Mouse (Mus musculus): ENCODE data around the gene Tcam1. TPM values are rescaled to one million over a fixed set of nuclear protein-coding genes. Genes with fewer than 3 reads are reported as not detected.

Gene Tcam1
- polyA plus RNA-seq, 1 experiment from 2014 or later, result 0.06 TPM

DNA sequence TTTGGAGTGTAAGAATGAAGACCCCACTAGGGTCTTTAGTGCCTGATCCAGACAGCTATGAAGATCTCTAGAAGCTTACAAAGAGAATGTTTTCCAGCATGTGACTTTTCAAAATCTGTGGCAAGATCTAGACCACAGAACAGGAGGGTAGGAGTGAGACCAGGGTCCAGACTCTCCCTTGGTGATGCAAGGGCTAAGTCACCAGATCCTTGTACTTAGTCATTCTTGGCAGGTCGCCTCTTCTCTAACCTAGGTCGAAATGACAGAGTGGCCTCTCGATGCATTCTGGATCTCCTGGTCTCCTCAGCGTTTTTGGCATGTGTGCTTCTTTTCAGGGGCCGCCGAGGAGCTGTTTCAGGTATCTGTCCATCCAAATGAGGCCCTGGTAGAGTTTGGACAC lies 6.0 kb downstream of the Tcam1 start:
- DNase-seq (ENCODE audit: low spot score), result no peak
- Histone ChIP-seq H3K36me3 (no peaks in the 10 kb centered on the region), H3K27ac (replicated peaks) (no peak overlapping the region), H3K9me3 (replicated peaks) (no peaks in the 10 kb centered on the region), H3K4me3 (no peak overlapping the region), H3K4me1 (peaks cover 6% of the 10 kb centered on the region), H3K27me3 (ENCODE audit: low read depth, poor library complexity, severe bottlenecking) (peaks cover 9% of the 10 kb centered on the region)
- WGBS, result 92% methylated on average over 6 of the region's 6 CpGs

DNA sequence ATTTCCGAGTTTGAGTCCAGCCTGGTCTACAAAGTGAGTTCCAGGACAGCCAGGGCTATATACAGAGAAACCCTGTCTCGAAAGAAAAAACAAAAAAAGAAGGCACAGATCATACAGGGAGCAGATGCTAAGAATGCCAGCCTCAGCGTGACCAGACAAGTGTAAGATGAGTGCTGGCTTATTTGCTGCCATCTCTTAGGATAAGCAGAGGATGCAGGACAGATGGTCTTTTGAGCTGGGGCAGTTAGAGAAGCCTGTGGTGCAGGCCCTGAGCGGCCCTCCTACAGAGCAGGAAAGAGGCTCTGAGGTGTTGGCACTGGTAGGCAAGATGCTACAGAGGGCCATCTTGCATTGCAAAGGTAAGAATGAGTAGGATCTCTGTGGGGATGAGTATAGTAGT lies 6.9 kb downstream of the Tcam1 start:
- H3K9me3 ChIP-seq (replicated peaks), result no peaks in the 10 kb centered on the region
- no peak for DNase-seq (ENCODE audit: low spot score)
- H3K4me1 ChIP-seq, result peaks cover 6% of the 10 kb centered on the region
- 83% methylated on average over 4 of the region's 4 CpGs for WGBS
- H3K27me3 ChIP-seq (ENCODE audit: low read depth, poor library complexity, severe bottlenecking), result no peaks in the 10 kb centered on the region; the same call in 1 of the 2 replicates
- H3K27ac ChIP-seq (replicated peaks), result no peak overlapping the region
- no peaks in the 10 kb centered on the region for H3K36me3 ChIP-seq
- no peak overlapping the region for H3K4me3 ChIP-seq

DNA sequence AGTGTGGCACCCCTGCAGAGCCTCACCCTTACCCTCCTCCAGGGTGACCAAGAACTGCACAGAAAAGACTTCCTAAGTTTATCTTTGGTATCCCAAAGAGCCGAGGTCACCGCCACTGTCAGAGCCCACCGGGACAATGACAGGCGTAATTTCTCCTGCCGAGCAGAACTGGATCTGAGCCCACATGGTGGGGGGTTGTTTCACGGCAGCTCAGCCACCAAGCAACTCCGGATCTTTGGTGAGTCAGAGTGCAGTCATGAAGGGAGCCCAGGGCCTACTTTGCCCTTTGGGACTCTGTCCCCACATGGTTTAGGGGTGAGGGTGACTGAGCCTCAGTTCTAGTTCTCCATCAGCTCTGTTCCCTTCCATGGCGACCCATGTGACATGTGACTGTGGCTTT lies 7.7 kb downstream of the Tcam1 start:
- DNase-seq (ENCODE audit: low spot score), result no peak
- H3K9me3 ChIP-seq (replicated peaks), result no peaks in the 10 kb centered on the region
- H3K27ac ChIP-seq (replicated peaks), result no peak overlapping the region
- WGBS, result 74% methylated on average over 8 of the region's 8 CpGs
- H3K4me3 ChIP-seq, result no peak overlapping the region
- peaks cover 6% of the 10 kb centered on the region for H3K4me1 ChIP-seq
- H3K36me3 ChIP-seq, result no peaks in the 10 kb centered on the region
- H3K27me3 ChIP-seq (ENCODE audit: low read depth, poor library complexity, severe bottlenecking), result no peaks in the 10 kb centered on the region; the same call in 1 of the 2 replicates

DNA sequence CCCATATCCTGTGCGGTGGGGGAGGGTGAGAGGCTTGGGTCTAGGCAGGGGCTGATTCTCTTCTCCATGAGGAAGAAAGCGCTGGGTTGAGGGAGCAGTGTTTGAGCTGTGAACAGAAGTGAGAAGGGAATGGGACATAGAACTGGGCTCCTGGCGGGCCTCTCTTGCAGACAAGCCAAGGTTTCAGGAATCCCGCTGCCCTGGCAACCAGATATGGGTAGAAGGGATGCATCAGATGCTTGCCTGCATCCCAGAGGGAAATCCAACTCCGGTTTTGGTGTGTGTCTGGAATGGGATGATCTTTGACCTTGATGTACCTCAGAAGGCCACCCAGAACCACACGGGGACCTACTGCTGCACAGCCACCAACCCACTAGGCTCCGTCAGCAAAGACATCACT lies 9.7 kb downstream of the Tcam1 start:
- WGBS, result 83% methylated on average over 7 of the region's 7 CpGs
- no peaks in the 10 kb centered on the region for H3K36me3 ChIP-seq
- H3K4me3 ChIP-seq, result no peak overlapping the region
- H3K4me1 ChIP-seq, result peaks cover 6% of the 10 kb centered on the region
- H3K27me3 ChIP-seq (ENCODE audit: low read depth, poor library complexity, severe bottlenecking), result no peaks in the 10 kb centered on the region; the same call in 1 of the 2 replicates
- no peaks in the 10 kb centered on the region for H3K9me3 ChIP-seq (replicated peaks)
- H3K27ac ChIP-seq (replicated peaks), result no peak overlapping the region
- no peak for DNase-seq (ENCODE audit: low spot score)

GRCm38 (mm10) chr11:106286987-106287386 lies 10.5 kb downstream of the Tcam1 start:
- no peak overlapping the region for H3K27ac ChIP-seq (replicated peaks)
- DNase-seq (ENCODE audit: low spot score), result no peak
- no peaks in the 10 kb centered on the region for H3K36me3 ChIP-seq
- peaks cover 3% of the 10 kb centered on the region for H3K4me1 ChIP-seq
- H3K4me3 ChIP-seq, result no peak overlapping the region
- no peaks in the 10 kb centered on the region; the same call in 1 of the 2 replicates for H3K27me3 ChIP-seq (ENCODE audit: low read depth, poor library complexity, severe bottlenecking)
- 77% methylated on average over 11 of the region's 11 CpGs for WGBS
- H3K9me3 ChIP-seq (replicated peaks), result no peaks in the 10 kb centered on the region

DNA sequence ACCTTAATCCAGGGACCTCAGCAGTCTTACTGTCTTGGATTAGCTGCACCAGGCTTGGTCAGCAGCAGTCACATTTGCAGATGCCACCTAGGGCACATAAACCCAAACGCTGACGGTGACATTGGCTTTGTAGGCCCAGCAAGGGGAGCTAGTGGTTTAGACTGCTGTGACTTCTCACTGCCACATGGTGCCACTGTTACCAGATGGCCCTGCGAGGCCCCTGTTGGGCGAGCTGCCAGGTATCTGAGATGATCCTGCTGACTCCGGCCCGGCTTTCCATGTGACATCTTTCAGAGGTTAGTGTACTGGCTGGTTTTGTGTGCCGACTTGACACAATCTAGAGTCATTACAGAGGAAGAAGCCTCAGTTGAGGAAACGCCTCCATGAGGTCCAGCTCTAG lies 12.9 kb downstream of the Tcam1 start:
- no peak for DNase-seq (ENCODE audit: low spot score)
- WGBS, result 77% methylated on average over 8 of the region's 8 CpGs

GRCm38 (mm10) chr11:106290376-106290775 lies 13.9 kb downstream of the Tcam1 start:
- 96% methylated on average over 5 of the region's 5 CpGs for WGBS
- H3K36me3 ChIP-seq, result no peaks in the 10 kb centered on the region

More for the DNA sequence above, 12.9 kb downstream of the Tcam1 start:
- Histone ChIP-seq H3K27me3 (ENCODE audit: low read depth, poor library complexity, severe bottlenecking) (no peaks in the 10 kb centered on the region), H3K36me3 (no peaks in the 10 kb centered on the region), H3K27ac (replicated peaks) (no peak overlapping the region), H3K4me3 (no peak overlapping the region), H3K9me3 (replicated peaks) (no peaks in the 10 kb centered on the region), H3K4me1 (no peaks in the 10 kb centered on the region)

GRCm38 (mm10) chr11:106291861-106292260 lies 15.4 kb downstream of the Tcam1 start:
- Histone ChIP-seq H3K4me1 (no peaks in the 10 kb centered on the region), H3K9me3 (replicated peaks) (no peaks in the 10 kb centered on the region), H3K27me3 (ENCODE audit: low read depth, poor library complexity, severe bottlenecking) (no peaks in the 10 kb centered on the region), H3K4me3 (no peak overlapping the region), H3K27ac (replicated peaks) (no peak overlapping the region), H3K36me3 (no peaks in the 10 kb centered on the region)
- 90% methylated on average over 2 of the region's 2 CpGs for WGBS
- no peak for DNase-seq (ENCODE audit: low spot score)

More at GRCm38 (mm10) chr11:106290376-106290775, 13.9 kb downstream of the Tcam1 start:
- DNase-seq (ENCODE audit: low spot score), result no peak
- Histone ChIP-seq H3K27ac (replicated peaks) (no peak overlapping the region), H3K4me3 (no peak overlapping the region), H3K4me1 (no peaks in the 10 kb centered on the region), H3K27me3 (ENCODE audit: low read depth, poor library complexity, severe bottlenecking) (no peaks in the 10 kb centered on the region), H3K9me3 (replicated peaks) (no peaks in the 10 kb centered on the region)

DNA sequence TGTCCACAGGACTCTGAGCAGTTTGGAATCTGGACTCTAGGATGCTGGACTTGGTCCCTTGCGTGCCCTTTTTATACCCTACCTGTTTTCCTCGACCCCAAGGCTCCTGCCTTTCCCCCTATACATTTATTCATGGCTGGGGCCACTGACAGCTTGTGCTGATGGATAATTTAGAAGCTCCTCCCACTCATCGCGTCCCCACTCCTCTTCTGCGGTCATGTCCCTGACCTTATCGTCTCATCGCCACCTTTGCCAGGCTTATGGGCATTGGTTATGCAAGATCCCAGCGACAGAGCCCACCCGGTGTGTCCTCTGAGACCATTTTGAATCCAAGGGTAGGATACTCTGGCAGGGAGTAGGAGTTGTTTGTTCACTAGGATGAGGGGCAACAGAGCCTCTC lies 25.3 kb downstream of the Tcam1 start, which contains the start of gene Gh:
Gh (minus strand) TSS at position 101 of the 400 bp plus-strand sequence.
- WGBS, result 83% methylated on average over 9 of the region's 9 CpGs
- H3K36me3 ChIP-seq, result no peaks in the 10 kb centered on the region
- H3K27ac ChIP-seq (replicated peaks), result no peak within 1 kb of the TSS
- H3K4me3 ChIP-seq, result no peak within 1 kb of the TSS
- no peaks in the 10 kb centered on the region; the same call in 1 of the 2 replicates for H3K9me3 ChIP-seq (replicated peaks)
- H3K4me1 ChIP-seq, result no peaks in the 10 kb centered on the region
- no peaks in the 10 kb centered on the region for H3K27me3 ChIP-seq (ENCODE audit: low read depth, poor library complexity, severe bottlenecking)
- DNase-seq (ENCODE audit: low spot score), result no peak

DNA sequence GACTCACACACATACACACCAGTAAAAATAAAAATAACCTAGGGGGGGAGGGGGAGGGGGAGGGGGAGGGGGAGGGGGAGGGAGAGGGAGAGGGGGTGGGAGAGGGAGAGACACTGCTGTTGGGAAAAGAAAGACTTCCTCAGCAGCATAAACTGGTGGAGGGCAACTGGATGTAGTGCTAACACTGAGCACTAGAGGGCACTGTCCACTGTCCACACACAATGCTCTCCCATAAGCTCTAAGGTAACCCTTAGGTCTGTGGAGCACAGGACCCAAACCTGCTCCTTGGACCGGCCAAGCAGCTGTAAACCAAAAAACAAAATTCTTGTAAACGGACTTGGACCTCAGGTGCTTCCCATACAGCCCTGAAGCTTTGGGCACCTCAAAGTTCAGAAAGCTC lies 26.2 kb downstream of the Tcam1 start:
- no peak overlapping the region for H3K27ac ChIP-seq (replicated peaks)
- H3K9me3 ChIP-seq (replicated peaks), result no peaks in the 10 kb centered on the region; the same call in 1 of the 2 replicates
- DNase-seq (ENCODE audit: low spot score), result peak; percentile 71
- H3K4me3 ChIP-seq, result no peak overlapping the region
- no peaks in the 10 kb centered on the region for H3K27me3 ChIP-seq (ENCODE audit: low read depth, poor library complexity, severe bottlenecking)
- no peaks in the 10 kb centered on the region for H3K36me3 ChIP-seq
- H3K4me1 ChIP-seq, result no peaks in the 10 kb centered on the region
- 24% methylated on average over 2 of the region's 2 CpGs for whole genome bisulfite sequencing

DNA sequence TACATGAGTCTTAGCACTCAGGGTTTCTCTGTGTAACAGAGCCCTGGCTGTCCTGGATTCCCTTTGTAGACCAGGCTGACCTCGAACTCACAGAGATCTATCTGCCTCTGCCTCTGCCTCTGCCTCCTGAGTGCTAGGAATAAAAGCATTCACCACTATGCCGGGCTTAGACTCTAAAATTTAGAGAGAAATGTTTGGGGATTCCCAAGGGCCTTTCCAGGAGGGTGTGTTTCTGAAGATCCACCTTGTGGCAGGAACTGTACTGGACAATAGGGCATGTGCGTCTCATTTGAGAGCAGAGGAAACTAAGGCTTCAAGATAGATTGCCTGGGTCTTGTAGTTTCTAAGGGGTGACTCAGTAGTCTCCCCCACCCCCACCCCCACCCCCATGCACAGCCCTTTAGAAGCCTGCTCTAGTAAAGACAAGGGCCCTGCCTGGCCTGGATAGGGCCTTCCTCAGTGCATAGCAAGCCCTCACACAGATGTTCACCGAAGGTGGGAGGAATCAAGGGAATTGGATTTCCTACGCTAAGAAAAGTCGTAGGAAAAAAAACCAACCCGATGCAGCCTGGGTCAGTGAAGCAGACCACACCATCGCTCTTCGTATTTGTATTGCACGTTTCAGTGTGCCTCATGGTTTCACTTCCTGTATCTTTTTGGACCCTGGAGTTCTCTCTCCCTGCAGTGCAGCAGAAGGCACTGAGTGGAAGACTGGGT lies 29.0 kb downstream of the Tcam1 start:
- Histone ChIP-seq H3K9me3 (replicated peaks) (no peaks in the 10 kb centered on the region), H3K36me3 (no peaks in the 10 kb centered on the region), H3K27me3 (ENCODE audit: low read depth, poor library complexity, severe bottlenecking) (no peaks in the 10 kb centered on the region), H3K27ac (replicated peaks) (no peak overlapping the region), H3K4me3 (no peak overlapping the region), H3K4me1 (no peaks in the 10 kb centered on the region)
- no peak for DNase-seq (ENCODE audit: low spot score)
- 82% methylated on average over 10 of the region's 10 CpGs for WGBS

- Histone ChIP-seq H3K9me3 (replicated peaks) (no peaks in the 10 kb centered on the region), H3K4me1 (no peaks in the 10 kb centered on the region), H3K27ac (replicated peaks) (no peak overlapping the region), H3K27me3 (ENCODE audit: low read depth, poor library complexity, severe bottlenecking) (no peaks in the 10 kb centered on the region), H3K4me3 (no peak overlapping the region), H3K36me3 (no peaks in the 10 kb centered on the region)
- 89% methylated on average over 3 of the region's 3 CpGs for WGBS
- DNase-seq (ENCODE audit: low spot score), result no peak
Observed at GRCm38 (mm10) chr11:106306065-106306385, 29.6 kb downstream of the Tcam1 start.

- Histone ChIP-seq H3K4me1 (no peaks in the 10 kb centered on the region), H3K36me3 (no peaks in the 10 kb centered on the region), H3K27me3 (ENCODE audit: low read depth, poor library complexity, severe bottlenecking) (no peaks in the 10 kb centered on the region), H3K27ac (replicated peaks) (no peak overlapping the region), H3K9me3 (replicated peaks) (no peaks in the 10 kb centered on the region), H3K4me3 (no peak overlapping the region)
- WGBS, result 84% methylated on average over 9 of the region's 9 CpGs
- no peak for DNase-seq (ENCODE audit: low spot score)
Observed at GRCm38 (mm10) chr11:106306758-106307157, 30.3 kb downstream of the Tcam1 start.
